Mouse (Mus musculus) kidney, postnatal 36 days (tissue): ENCODE results near the gene Usp7.
A peak's percentile ranks its signal among the peaks of the same experiment; 100 is the strongest.

Source experiments
- DNase-seq, 2 experiments: peaks; one replicate each; pipeline ENCODE4 v3.0.0; 2021 to 2022; ENCODE audit warnings: mixed read lengths in 2 of 2

Usp7 gene

GRCm38 (mm10) chr16:8791949-8792557, at the start of gene Usp7:
Usp7 (minus strand) TSS chr16:8792308.
- DNase-seq = no peak

GRCm38 (mm10) chr16:8840557-8840956, 48.4 kb upstream of the Usp7 start:
- DNase-seq = no peak

- DNase-seq = no peak
These were observed 46.8 kb upstream of the Usp7 start for GRCm38 (mm10) chr16:8838921-8839320.

GRCm38 (mm10) chr16:8837595-8837994, 45.5 kb upstream of the Usp7 start:
- DNase-seq = no peak

GRCm38 (mm10) chr16:8836876-8837275, 44.8 kb upstream of the Usp7 start:
- no peak for DNase-seq

GRCm38 (mm10) chr16:8831241-8831640, 39.1 kb upstream of the Usp7 start:
- DNase-seq = peak; percentile 56 to 63

GRCm38 (mm10) chr16:8830431-8831211, 38.5 kb upstream of the Usp7 start:
- peak; percentile 73 to 84 for DNase-seq

GRCm38 (mm10) chr16:8829564-8830359, 37.7 kb upstream of the Usp7 start, which contains the start of gene 1810013L24Rik:
1810013L24Rik (plus strand) TSS chr16:8830100.
- peak; percentile 98 for DNase-seq

- peak; percentile 69 to 82 for DNase-seq
These were observed 36.8 kb upstream of the Usp7 start for GRCm38 (mm10) chr16:8828636-8829563.

GRCm38 (mm10) chr16:8827366-8827765, 35.3 kb upstream of the Usp7 start:
- no peak for DNase-seq

GRCm38 (mm10) chr16:8823661-8824060, 31.6 kb upstream of the Usp7 start:
- peak in 1 of 2 experiments; percentile 14 for DNase-seq

- no peak for DNase-seq
These were observed 30.5 kb upstream of the Usp7 start for GRCm38 (mm10) chr16:8822586-8822985.

GRCm38 (mm10) chr16:8821429-8821828, 29.3 kb upstream of the Usp7 start:
- peak; percentile 72 to 73 for DNase-seq

- no peak for DNase-seq
These were observed 25.8 kb upstream of the Usp7 start for GRCm38 (mm10) chr16:8817872-8818271.

- DNase-seq = no peak
These were observed 18.5 kb upstream of the Usp7 start for GRCm38 (mm10) chr16:8810399-8811127.

- peak; percentile 17 to 73 for DNase-seq
These were observed 14.6 kb upstream of the Usp7 start for GRCm38 (mm10) chr16:8806703-8807102.

- DNase-seq = peak in 1 of 2 experiments; percentile 5
These were observed 3.8 kb upstream of the Usp7 start for GRCm38 (mm10) chr16:8795906-8796305.

- peak in 1 of 2 experiments; percentile 13 for DNase-seq
These were observed 2.8 kb upstream of the Usp7 start for GRCm38 (mm10) chr16:8794952-8795351.

GRCm38 (mm10) chr16:8790886-8791285, 1.2 kb downstream of the Usp7 start:
- no peak for DNase-seq

- peak; percentile 57 to 74 for DNase-seq
These were observed 7.4 kb downstream of the Usp7 start for GRCm38 (mm10) chr16:8784753-8785152.

- no peak for DNase-seq
These were observed 8.8 kb downstream of the Usp7 start for GRCm38 (mm10) chr16:8783198-8783913.
